12 mouse cellular contexts compared by ENCODE assay signal in genomic region chr12:106025416-106025815, GRCm38 (mm10). TPM values are rescaled to one million over a fixed set of nuclear protein-coding genes. Genes with fewer than 3 reads are reported as not detected.
A peak's percentile ranks its signal among the peaks of the same experiment; 100 is the strongest.
DNase-seq lines count a peak whose midpoint lies in the region; ATAC-seq and TF ChIP-seq lines count a peak whose summit lies in the region.
"Had no signal": no experiment of that assay in that cellular context is flagged by ENCODE, and none has a peak within 500 bp of the region (broad histone marks: within the 10 kb centered on the region; RNA-seq: fewer than 3 reads in every experiment).

No protein-coding gene starts in this region.

- peak overlapping the region; percentile 54 to 56 for H3K4me3 ChIP-seq in liver, embryonic 14.5 days (ENCODE audit: insufficient read depth in 1 of 2, low read depth in 2 of 2, low read length in 2 of 2)
- H3K4me3 ChIP-seq in limb, embryonic 10.5 days, result no peak overlapping the region
- H3K4me3 ChIP-seq: embryonic facial prominence, embryonic 10.5 days had no signal

- H3K27ac ChIP-seq in liver, embryonic 14.5 days, result peak overlapping the region; percentile 80
- no peak overlapping the region for H3K27ac ChIP-seq in limb, embryonic 10.5 days
- H3K27ac ChIP-seq: embryonic facial prominence, embryonic 10.5 days; macrophage had no signal

- no peaks in the 10 kb centered on the region for H3K9me3 ChIP-seq in liver, embryonic 14.5 days (ENCODE audit: control insufficient read depth, low read length)
- H3K9me3 ChIP-seq in limb, embryonic 10.5 days (replicated peaks), result no peaks in the 10 kb centered on the region
- H3K9me3 ChIP-seq: embryonic facial prominence, embryonic 10.5 days had no signal

- peak; percentile 29; the same call in 1 of the 2 replicates for ATAC-seq in common myeloid progenitor, adult 5-6 weeks (replicated peaks; ENCODE audit: low read depth, poor library complexity, severe bottlenecking)
- peak; percentile 70 for ATAC-seq in liver, embryonic 14.5 days (ENCODE audit: insufficient read depth)
- ATAC-seq: activated CD4-positive, CD25-positive, alpha-beta regulatory T cell, adult 4 months; hindbrain, embryonic 16.5 days had no signal

- no peaks in the 10 kb centered on the region for H3K27me3 ChIP-seq in liver, embryonic 14.5 days (ENCODE audit: control insufficient read depth, insufficient read depth, low read length)
- H3K27me3 ChIP-seq in limb, embryonic 10.5 days (ENCODE audit: low read depth, poor library complexity, severe bottlenecking), result no peaks in the 10 kb centered on the region

- peak; percentile 95 for TF ChIP-seq CTCF in liver, embryonic 14.5 days (IDR thresholded peaks at IDR 0.05; ENCODE audit: low read depth)

- no peak for TF ChIP-seq EP300 in liver, embryonic 14.5 days (IDR thresholded peaks at IDR 0.05; ENCODE audit: low read depth)

- DNase-seq in adrenal gland, adult 8-10 months, result peak; percentile 34
- DNase-seq in adrenal gland, adult 18-20 months (ENCODE audit: low spot score in 2 of 2), result no peak
- DNase-seq in ES-CJ7 (ENCODE audit: low read depth, low spot score), result peak; percentile 65
- peak; percentile 54 to 66 (median 59) for DNase-seq in liver, embryonic 14.5 days (ENCODE audit: low read depth in 3 of 3, low spot score in 3 of 3)
- no peak for DNase-seq in limb, embryonic 10.5 days (ENCODE audit: low spot score)
- no peak for DNase-seq in thymus, postnatal 25 days
- no peak for DNase-seq in layer of hippocampus, adult 18-20 months (ENCODE audit: low spot score in 2 of 2)

- peak overlapping the region; percentile 94 for H3K4me2 ChIP-seq in liver, embryonic 14.5 days (ENCODE audit: low read depth)

- WGBS in liver, embryonic 14.5 days (ENCODE audit: insufficient replicate concordance), result 45% methylated on average over 6 of the region's 6 CpGs
- 82% methylated on average over 6 of the region's 6 CpGs for WGBS in limb, embryonic 10.5 days

- H3K36me3 ChIP-seq in liver, embryonic 14.5 days (replicated peaks; ENCODE audit: control insufficient read depth, insufficient read depth, low read depth), result no peaks in the 10 kb centered on the region; the same call in 1 of the 2 replicates
- peaks cover 41% of the 10 kb centered on the region for H3K36me3 ChIP-seq in limb, embryonic 10.5 days

- peak overlapping the region; percentile 59; the same call in 1 of the 2 replicates for H3K9ac ChIP-seq in liver, embryonic 14.5 days (replicated peaks)

- peaks cover 59 to 75% of the 10 kb centered on the region in 2 experiments for H3K4me1 ChIP-seq in liver, embryonic 14.5 days (replicated peaks; ENCODE audit: control insufficient read depth in 2 of 2, insufficient read depth in 2 of 2, low read length in 1 of 2)
- peaks cover 3% of the 10 kb centered on the region; the same call in 1 of the 2 replicates for H3K4me1 ChIP-seq in limb, embryonic 10.5 days

RNA-seq across cellular contexts. Expression of gene Vrk1, which starts 15.4 kb away (rescaled TPM):
- total RNA-seq in adrenal gland, adult 8-10 months (2022), result 10 to 100 TPM; 16.4 to 18.0 (median 17.4) TPM
- total RNA-seq in adrenal gland, adult 18-20 months (2021), result 10 to 100 TPM; 13.1 to 14.4 TPM
- 152 and 167 TPM in 2 replicates for total RNA-seq in common myeloid progenitor, adult 5-6 weeks (2017)
- 34.0 and 60.2 TPM in 2 replicates for polyA plus RNA-seq in liver, embryonic 14.5 days (2012; rRNA removed)
- polyA plus RNA-seq in liver, embryonic 14.5 days (2014; fragmentation: Nextera tagmentation; extraction: Ambion mirVana), result 103 and 111 TPM in 2 replicates
- 114 and 115 TPM in 2 replicates for polyA plus RNA-seq in limb, embryonic 10.5 days (2016; fragmentation: Nextera tagmentation; extraction: Ambion mirVana)
- 10 to 100 TPM; 15.5 to 17.6 TPM for total RNA-seq in layer of hippocampus, adult 18-20 months (2021)

Comparison
In these comparisons a context has a peak if more than half of its experiments do, and no peak if none do; other contexts are left out.
1. DNase-seq: peak in adrenal gland, adult 8-10 months (single experiment), ES-CJ7 (single experiment) and liver, embryonic 14.5 days (3 of 3); none in adrenal gland, adult 18-20 months (0 of 2), limb, embryonic 10.5 days (single experiment), thymus, postnatal 25 days (single experiment) and layer of hippocampus, adult 18-20 months (0 of 2).